Mouse (Mus musculus): ENCODE data around the gene Scaf1. TPM values are rescaled to one million over a fixed set of nuclear protein-coding genes. Genes with fewer than 3 reads are reported as not detected.

The Scaf1 gene
- polyA plus RNA-seq, 1 experiment: 219 TPM

GRCm38 (mm10) chr7:45016761-45017160 lies 598 bp upstream of the Scaf1 start:
- Histone ChIP-seq H3K4me1 (peaks cover 63% of the 10 kb centered on the region), H3K4me3 (replicated peaks) (peak overlapping the region; percentile 97), H3K27me3 (replicated peaks) (no peaks in the 10 kb centered on the region), H3K9me3 (no peaks in the 10 kb centered on the region), H3K36me3 (replicated peaks; ENCODE audit: low read length) (peaks cover 49% of the 10 kb centered on the region)
- TF ChIP-seq FLI1 (IDR thresholded peaks at IDR 0.05; ENCODE audit: low read length) (no peak), GATA1 (IDR thresholded peaks at IDR 0.05; ENCODE audit: borderline replicate concordance, low read length) (no peak)

GRCm38 (mm10) chr7:45015344-45015956 lies 713 bp downstream of the Scaf1 start:
- H3K27me3 ChIP-seq (replicated peaks): no peaks in the 10 kb centered on the region
- H3K4me1 ChIP-seq: peaks cover 69% of the 10 kb centered on the region
- no peak for TF ChIP-seq FLI1 (IDR thresholded peaks at IDR 0.05; ENCODE audit: low read length)
- TF ChIP-seq GATA1 (IDR thresholded peaks at IDR 0.05; ENCODE audit: borderline replicate concordance, low read length): no peak
- peak overlapping the region; percentile 97 for H3K4me3 ChIP-seq (replicated peaks)
- no peaks in the 10 kb centered on the region for H3K9me3 ChIP-seq
- H3K36me3 ChIP-seq (replicated peaks; ENCODE audit: low read length): peaks cover 48% of the 10 kb centered on the region

DNA sequence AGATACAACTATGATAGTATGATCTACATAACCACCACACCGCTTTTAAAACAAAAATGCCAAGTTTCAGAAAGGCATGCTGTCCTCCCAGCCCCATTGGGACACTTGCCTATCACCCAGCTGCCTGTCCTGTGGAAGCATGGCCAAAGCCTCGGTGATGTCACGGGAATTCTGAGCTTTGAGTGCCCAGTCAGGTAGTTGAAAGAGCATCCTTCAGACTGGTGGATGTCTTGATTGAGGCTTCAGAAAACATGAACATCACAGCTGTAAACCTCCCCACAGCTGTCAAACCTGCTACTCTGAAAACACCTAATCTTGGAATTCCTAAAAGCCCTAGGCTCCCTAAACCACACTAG lies 2.1 kb downstream of the Scaf1 start:
- no peaks in the 10 kb centered on the region for H3K27me3 ChIP-seq (replicated peaks)
- H3K4me1 ChIP-seq: peaks cover 56% of the 10 kb centered on the region
- H3K4me3 ChIP-seq (replicated peaks): no peak overlapping the region
- no peak for TF ChIP-seq FLI1 (IDR thresholded peaks at IDR 0.05; ENCODE audit: low read length)
- no peak for TF ChIP-seq GATA1 (IDR thresholded peaks at IDR 0.05; ENCODE audit: borderline replicate concordance, low read length)
- no peaks in the 10 kb centered on the region for H3K9me3 ChIP-seq
- H3K36me3 ChIP-seq (replicated peaks; ENCODE audit: low read length): peaks cover 53% of the 10 kb centered on the region

GRCm38 (mm10) chr7:45013366-45014095 lies 2.6 kb downstream of the Scaf1 start:
- Histone ChIP-seq H3K4me3 (replicated peaks) (no peak overlapping the region), H3K9me3 (no peaks in the 10 kb centered on the region), H3K27me3 (replicated peaks) (no peaks in the 10 kb centered on the region), H3K4me1 (peaks cover 51% of the 10 kb centered on the region), H3K36me3 (replicated peaks; ENCODE audit: low read length) (peaks cover 58% of the 10 kb centered on the region)
- TF ChIP-seq FLI1 (IDR thresholded peaks at IDR 0.05; ENCODE audit: low read length): no peak
- no peak for TF ChIP-seq GATA1 (IDR thresholded peaks at IDR 0.05; ENCODE audit: borderline replicate concordance, low read length)

DNA sequence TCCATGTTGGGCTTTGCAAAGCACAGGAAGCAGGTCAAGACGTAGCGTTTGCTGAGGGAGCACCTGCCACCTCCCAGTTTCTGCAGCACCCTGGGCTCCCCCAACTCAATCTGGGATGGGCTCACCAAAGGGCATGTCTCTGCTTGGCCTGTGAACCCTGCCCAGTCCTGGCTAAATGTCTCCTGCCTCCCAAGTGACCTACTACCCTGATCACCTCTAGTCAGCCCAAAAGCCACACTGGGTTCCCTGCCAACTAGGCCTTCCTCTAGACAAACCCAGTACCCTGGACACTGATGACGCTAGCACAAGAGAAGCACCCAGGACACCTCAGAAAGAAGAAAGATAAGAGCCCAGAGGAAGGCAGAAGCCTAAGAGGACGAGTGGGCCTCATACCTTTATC lies 3.3 kb downstream of the Scaf1 start:
- H3K4me3 ChIP-seq (replicated peaks): no peak overlapping the region
- no peaks in the 10 kb centered on the region for H3K9me3 ChIP-seq
- no peaks in the 10 kb centered on the region for H3K27me3 ChIP-seq (replicated peaks)
- peaks cover 65% of the 10 kb centered on the region for H3K36me3 ChIP-seq (replicated peaks; ENCODE audit: low read length)
- TF ChIP-seq GATA1 (IDR thresholded peaks at IDR 0.05; ENCODE audit: borderline replicate concordance, low read length) (no peak), FLI1 (IDR thresholded peaks at IDR 0.05; ENCODE audit: low read length) (no peak)
- peaks cover 47% of the 10 kb centered on the region for H3K4me1 ChIP-seq

DNA sequence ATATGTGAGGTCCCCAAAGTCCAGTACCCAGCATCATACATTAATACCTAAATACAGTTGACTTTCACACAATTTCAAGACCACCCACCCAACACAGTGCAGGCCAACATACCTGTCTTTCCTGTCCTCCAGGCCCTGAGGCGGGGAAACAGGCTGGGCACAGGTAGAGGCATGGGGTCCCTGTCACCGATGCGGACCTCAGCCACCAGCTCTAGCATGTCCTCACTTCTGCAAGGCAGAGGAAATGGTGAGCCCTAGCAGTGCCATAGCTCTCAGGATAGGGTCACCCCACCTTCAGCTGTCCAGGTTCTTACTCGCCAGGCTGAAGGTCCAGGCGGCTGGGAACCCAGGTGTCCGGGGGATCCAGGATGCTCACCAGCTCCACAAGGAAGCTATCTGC lies 4.2 kb downstream of the Scaf1 start:
- Histone ChIP-seq H3K9me3 (no peaks in the 10 kb centered on the region), H3K27me3 (replicated peaks) (no peaks in the 10 kb centered on the region), H3K4me1 (peaks cover 50% of the 10 kb centered on the region), H3K4me3 (replicated peaks) (no peak overlapping the region), H3K36me3 (replicated peaks; ENCODE audit: low read length) (peaks cover 73% of the 10 kb centered on the region)
- TF ChIP-seq FLI1 (IDR thresholded peaks at IDR 0.05; ENCODE audit: low read length) (no peak), GATA1 (IDR thresholded peaks at IDR 0.05; ENCODE audit: borderline replicate concordance, low read length) (no peak)

DNA sequence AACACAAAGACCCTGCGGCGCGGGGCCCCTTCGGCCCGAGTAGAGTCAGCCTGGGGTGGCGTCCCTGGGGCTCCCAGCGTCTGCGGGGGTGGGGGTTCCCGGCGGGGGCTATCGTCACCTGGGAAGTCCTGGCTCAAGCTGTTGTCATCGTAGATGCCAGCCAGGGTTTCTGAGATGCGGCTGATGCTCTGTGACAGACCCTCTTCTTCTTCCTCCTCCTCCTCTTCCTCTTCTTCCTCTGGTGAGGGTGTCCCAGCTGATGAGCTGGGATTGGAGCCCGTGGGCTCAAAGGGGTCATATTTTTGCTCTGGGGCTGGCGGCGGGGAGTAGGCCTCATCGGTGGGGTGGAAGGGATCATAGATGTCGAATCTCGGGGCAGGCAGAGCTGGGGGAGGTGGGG lies 7.8 kb downstream of the Scaf1 start:
- Histone ChIP-seq H3K4me1 (peaks cover 67% of the 10 kb centered on the region), H3K36me3 (replicated peaks; ENCODE audit: low read length) (peaks cover 97% of the 10 kb centered on the region), H3K4me3 (replicated peaks) (no peak overlapping the region), H3K27me3 (replicated peaks) (no peaks in the 10 kb centered on the region), H3K9me3 (no peaks in the 10 kb centered on the region)
- TF ChIP-seq FLI1 (IDR thresholded peaks at IDR 0.05; ENCODE audit: low read length) (no peak), GATA1 (IDR thresholded peaks at IDR 0.05; ENCODE audit: borderline replicate concordance, low read length) (no peak)

DNA sequence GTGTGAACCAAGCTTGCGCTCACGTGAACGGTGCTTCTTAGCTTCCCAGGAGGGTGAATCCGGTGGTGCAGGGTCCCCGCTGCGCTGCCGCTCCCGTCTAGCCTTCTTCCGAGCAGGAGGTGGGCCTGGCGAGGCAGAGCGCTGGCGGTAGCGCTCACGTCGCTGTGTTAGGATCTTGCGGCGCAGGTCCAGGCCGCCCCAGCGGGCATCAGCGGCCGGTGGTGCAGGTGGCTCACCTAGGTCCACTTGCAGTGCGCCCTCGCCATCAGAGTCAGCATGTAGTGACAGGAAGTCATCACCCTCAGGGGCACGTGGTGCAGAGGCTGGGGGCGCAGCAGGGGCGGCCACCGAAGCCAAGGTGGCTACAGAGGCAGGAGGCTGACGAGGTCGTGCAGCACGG lies 8.3 kb downstream of the Scaf1 start:
- Histone ChIP-seq H3K4me1 (peaks cover 67% of the 10 kb centered on the region), H3K9me3 (no peaks in the 10 kb centered on the region), H3K4me3 (replicated peaks) (no peak overlapping the region), H3K36me3 (replicated peaks; ENCODE audit: low read length) (peaks cover 97% of the 10 kb centered on the region), H3K27me3 (replicated peaks) (no peaks in the 10 kb centered on the region)
- TF ChIP-seq GATA1 (IDR thresholded peaks at IDR 0.05; ENCODE audit: borderline replicate concordance, low read length) (no peak), FLI1 (IDR thresholded peaks at IDR 0.05; ENCODE audit: low read length) (no peak)

DNA sequence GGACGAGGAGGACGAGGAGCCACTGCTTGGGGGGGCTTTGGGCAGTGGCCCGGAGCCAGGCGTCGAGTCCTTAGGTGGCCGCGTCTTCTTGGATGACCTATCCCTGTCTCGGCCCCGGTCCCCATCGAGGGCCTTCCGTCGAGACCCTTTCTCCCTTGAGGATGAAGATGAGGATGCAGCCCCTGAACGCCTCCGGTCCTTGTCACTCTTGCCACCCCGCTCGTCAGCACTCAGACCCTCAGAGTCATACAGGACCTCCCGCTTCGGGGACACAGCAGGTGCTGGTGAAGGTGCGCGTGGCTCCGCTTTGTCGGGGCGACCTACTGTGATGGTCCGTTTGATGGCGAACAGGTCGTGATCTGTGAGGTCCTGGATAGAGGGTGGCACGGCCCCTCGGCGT lies 9.0 kb downstream of the Scaf1 start:
- Histone ChIP-seq H3K36me3 (replicated peaks; ENCODE audit: low read length) (peaks cover 97% of the 10 kb centered on the region), H3K4me3 (replicated peaks) (no peak overlapping the region), H3K9me3 (no peaks in the 10 kb centered on the region), H3K4me1 (peaks cover 67% of the 10 kb centered on the region), H3K27me3 (replicated peaks) (no peaks in the 10 kb centered on the region)
- TF ChIP-seq FLI1 (IDR thresholded peaks at IDR 0.05; ENCODE audit: low read length) (no peak), GATA1 (IDR thresholded peaks at IDR 0.05; ENCODE audit: borderline replicate concordance, low read length) (no peak)

- Histone ChIP-seq H3K27me3 (replicated peaks) (no peaks in the 10 kb centered on the region), H3K9me3 (no peaks in the 10 kb centered on the region), H3K4me1 (peaks cover 67% of the 10 kb centered on the region), H3K36me3 (replicated peaks; ENCODE audit: low read length) (peaks cover 97% of the 10 kb centered on the region), H3K4me3 (replicated peaks) (no peak overlapping the region)
- TF ChIP-seq FLI1 (IDR thresholded peaks at IDR 0.05; ENCODE audit: low read length) (no peak), GATA1 (IDR thresholded peaks at IDR 0.05; ENCODE audit: borderline replicate concordance, low read length) (no peak)
Observed at GRCm38 (mm10) chr7:45006503-45006902, 9.7 kb downstream of the Scaf1 start.

Measured in megakaryocyte, embryonic 14.5 days (primary cell).